Mouse (Mus musculus): ENCODE data around the gene Lamtor2. TPM values are rescaled to one million over a fixed set of nuclear protein-coding genes. Genes with fewer than 3 reads are reported as not detected.

Gene Lamtor2
- total and polyA plus RNA-seq, 2 experiments from 2014 or later: 52.2 to 186 TPM

- H3K4me3 ChIP-seq (ENCODE audit: low read depth, low read length): no peak overlapping the region
- H3K9me3 ChIP-seq (ENCODE audit: low read length): no peaks in the 10 kb centered on the region
- peak overlapping the region; percentile 22; the same call in 1 of the 2 replicates for H3K4me2 ChIP-seq (ENCODE audit: low read depth)
- peak; percentile 99 for TF ChIP-seq CTCF (IDR thresholded peaks at IDR 0.05; ENCODE audit: low read depth)
- ATAC-seq (peak; percentile 89), DNase-seq (peak; percentile 92)
- peaks cover 16% of the 10 kb centered on the region; the same call in 1 of the 2 replicates for H3K36me3 ChIP-seq (ENCODE audit: insufficient read depth)
- no peak overlapping the region for H3K9ac ChIP-seq
- no peak overlapping the region for H3K27ac ChIP-seq (ENCODE audit: low read depth, low read length)
- peaks cover 27% of the 10 kb centered on the region for H3K4me1 ChIP-seq (ENCODE audit: insufficient read depth)
- H3K27me3 ChIP-seq (ENCODE audit: insufficient read depth, low read length): no peaks in the 10 kb centered on the region
- WGBS: 29% methylated on average over 17 of the region's 17 CpGs
Observed at GRCm38 (mm10) chr3:88526157-88527131, 26.4 kb downstream of the Lamtor2 start.

GRCm38 (mm10) chr3:88525021-88525420 lies 27.9 kb downstream of the Lamtor2 start:
- H3K36me3 ChIP-seq (ENCODE audit: insufficient read depth): peaks cover 16% of the 10 kb centered on the region; the same call in 1 of the 2 replicates
- DNase-seq (no peak), ATAC-seq (no peak)
- H3K9me3 ChIP-seq (ENCODE audit: low read length): no peaks in the 10 kb centered on the region
- no peak overlapping the region for H3K4me2 ChIP-seq (ENCODE audit: low read depth)
- H3K4me3 ChIP-seq (ENCODE audit: low read depth, low read length): no peak overlapping the region
- peak; percentile 19; the same call in 1 of the 2 replicates for TF ChIP-seq CTCF (IDR thresholded peaks at IDR 0.05; ENCODE audit: low read depth)
- no peak overlapping the region for H3K27ac ChIP-seq (ENCODE audit: low read depth, low read length)
- H3K9ac ChIP-seq: no peak overlapping the region
- no peaks in the 10 kb centered on the region for H3K27me3 ChIP-seq (ENCODE audit: insufficient read depth, low read length)
- peaks cover 21% of the 10 kb centered on the region for H3K4me1 ChIP-seq (ENCODE audit: insufficient read depth)
- 85% methylated on average over 5 of the region's 5 CpGs for WGBS

- Histone ChIP-seq H3K36me3 (ENCODE audit: insufficient read depth) (peaks cover 16% of the 10 kb centered on the region; the same call in 1 of the 2 replicates), H3K27me3 (ENCODE audit: insufficient read depth, low read length) (no peaks in the 10 kb centered on the region), H3K4me3 (ENCODE audit: low read depth, low read length) (no peak overlapping the region), H3K4me1 (ENCODE audit: insufficient read depth) (peaks cover 7% of the 10 kb centered on the region), H3K4me2 (ENCODE audit: low read depth) (no peak overlapping the region), H3K9me3 (ENCODE audit: low read length) (no peaks in the 10 kb centered on the region), H3K27ac (ENCODE audit: low read depth, low read length) (no peak overlapping the region), H3K9ac (no peak overlapping the region)
- 90% methylated on average over 8 of the region's 8 CpGs for WGBS
- ATAC-seq (no peak), DNase-seq (no peak)
- no peak for TF ChIP-seq CTCF (IDR thresholded peaks at IDR 0.05; ENCODE audit: low read depth)
Observed at GRCm38 (mm10) chr3:88523027-88523426, 29.8 kb downstream of the Lamtor2 start.

GRCm38 (mm10) chr3:88521803-88522331 lies 31.0 kb downstream of the Lamtor2 start:
- no peak overlapping the region for H3K9ac ChIP-seq
- DNase-seq (peak; percentile 71), ATAC-seq (peak; percentile 40; the same call in 1 of the 2 replicates)
- no peaks in the 10 kb centered on the region for H3K4me1 ChIP-seq (ENCODE audit: insufficient read depth)
- no peak overlapping the region for H3K4me3 ChIP-seq (ENCODE audit: low read depth, low read length)
- H3K36me3 ChIP-seq (ENCODE audit: insufficient read depth): peaks cover 16% of the 10 kb centered on the region; the same call in 1 of the 2 replicates
- H3K4me2 ChIP-seq (ENCODE audit: low read depth): no peak overlapping the region
- WGBS: 29% methylated on average over 9 of the region's 9 CpGs
- TF ChIP-seq CTCF (IDR thresholded peaks at IDR 0.05; ENCODE audit: low read depth): peak; percentile 91
- H3K9me3 ChIP-seq (ENCODE audit: low read length): no peaks in the 10 kb centered on the region
- H3K27ac ChIP-seq (ENCODE audit: low read depth, low read length): no peak overlapping the region
- no peaks in the 10 kb centered on the region for H3K27me3 ChIP-seq (ENCODE audit: insufficient read depth, low read length)

GRCm38 (mm10) chr3:88521156-88521555 lies 31.7 kb downstream of the Lamtor2 start:
- 87% methylated on average over 6 of the region's 6 CpGs for whole genome bisulfite sequencing
- Histone ChIP-seq H3K27me3 (ENCODE audit: insufficient read depth, low read length) (no peaks in the 10 kb centered on the region), H3K9me3 (ENCODE audit: low read length) (no peaks in the 10 kb centered on the region), H3K4me1 (ENCODE audit: insufficient read depth) (no peaks in the 10 kb centered on the region), H3K9ac (no peak overlapping the region), H3K4me3 (ENCODE audit: low read depth, low read length) (no peak overlapping the region), H3K27ac (ENCODE audit: low read depth, low read length) (no peak overlapping the region), H3K36me3 (ENCODE audit: insufficient read depth) (peaks cover 16% of the 10 kb centered on the region; the same call in 1 of the 2 replicates), H3K4me2 (ENCODE audit: low read depth) (no peak overlapping the region)
- no peak for TF ChIP-seq CTCF (IDR thresholded peaks at IDR 0.05; ENCODE audit: low read depth)
- ATAC-seq: no peak
- no peak for DNase-seq

GRCm38 (mm10) chr3:88520078-88520477 lies 32.8 kb downstream of the Lamtor2 start:
- Histone ChIP-seq H3K9ac (no peak overlapping the region), H3K4me1 (ENCODE audit: insufficient read depth) (no peaks in the 10 kb centered on the region), H3K4me3 (ENCODE audit: low read depth, low read length) (no peak overlapping the region), H3K27me3 (ENCODE audit: insufficient read depth, low read length) (no peaks in the 10 kb centered on the region), H3K27ac (ENCODE audit: low read depth, low read length) (no peak overlapping the region), H3K4me2 (ENCODE audit: low read depth) (no peak overlapping the region), H3K36me3 (ENCODE audit: insufficient read depth) (peaks cover 15% of the 10 kb centered on the region; the same call in 1 of the 2 replicates), H3K9me3 (ENCODE audit: low read length) (no peaks in the 10 kb centered on the region)
- DNase-seq (no peak), ATAC-seq (no peak)
- TF ChIP-seq CTCF (IDR thresholded peaks at IDR 0.05; ENCODE audit: low read depth): no peak
- WGBS: 82% methylated on average over 2 of the region's 2 CpGs

GRCm38 (mm10) chr3:88518411-88518810 lies 34.5 kb downstream of the Lamtor2 start:
- 60% methylated on average over 4 of the region's 4 CpGs for WGBS
- Histone ChIP-seq H3K27ac (ENCODE audit: low read depth, low read length) (no peak overlapping the region), H3K4me1 (ENCODE audit: insufficient read depth) (no peaks in the 10 kb centered on the region), H3K4me2 (ENCODE audit: low read depth) (no peak overlapping the region), H3K36me3 (ENCODE audit: insufficient read depth) (0 out of 2 replicates have a peak, but pooled peaks cover 5% of the 10 kb centered on the region), H3K4me3 (ENCODE audit: low read depth, low read length) (no peak overlapping the region), H3K27me3 (ENCODE audit: insufficient read depth, low read length) (no peaks in the 10 kb centered on the region), H3K9ac (no peak overlapping the region), H3K9me3 (ENCODE audit: low read length) (no peaks in the 10 kb centered on the region)
- DNase-seq (no peak), ATAC-seq (no peak)
- TF ChIP-seq CTCF (IDR thresholded peaks at IDR 0.05; ENCODE audit: low read depth): no peak

Data from forebrain, postnatal 0 days (tissue).